In genomic region chr7:45709036-45709435, GRCm38 (mm10) we compare ENCODE assay signal across 8 mouse cellular contexts. TPM values are rescaled to one million over a fixed set of nuclear protein-coding genes. Genes with fewer than 3 reads are reported as not detected.
DNase-seq lines count a peak whose midpoint lies in the region; ATAC-seq lines count a peak whose summit lies in the region.

No protein-coding gene starts in this region.

- no peaks in the 10 kb centered on the region for H3K27me3 ChIP-seq in forebrain, embryonic 10.5 days (ENCODE audit: poor library complexity, severe bottlenecking)
- H3K27me3 ChIP-seq in forebrain, embryonic 16.5 days (replicated peaks; ENCODE audit: control insufficient read depth, insufficient read depth, low read length) = no peaks in the 10 kb centered on the region
- no peaks in the 10 kb centered on the region for H3K27me3 ChIP-seq in neural tube, embryonic 14.5 days (ENCODE audit: control insufficient read depth, insufficient read depth, low read length)

- H3K36me3 ChIP-seq in forebrain, embryonic 10.5 days (replicated peaks) = peaks cover 45% of the 10 kb centered on the region
- H3K36me3 ChIP-seq in forebrain, embryonic 16.5 days (ENCODE audit: control insufficient read depth, insufficient read depth) = peaks cover 29% of the 10 kb centered on the region
- peaks cover 31% of the 10 kb centered on the region for H3K36me3 ChIP-seq in neural tube, embryonic 14.5 days (ENCODE audit: control insufficient read depth, insufficient read depth, low read length)

- H3K9me3 ChIP-seq in forebrain, embryonic 10.5 days = no peaks in the 10 kb centered on the region
- H3K9me3 ChIP-seq in forebrain, embryonic 16.5 days (ENCODE audit: control insufficient read depth, low read length) = no peaks in the 10 kb centered on the region
- no peaks in the 10 kb centered on the region for H3K9me3 ChIP-seq in neural tube, embryonic 14.5 days (ENCODE audit: control insufficient read depth, low read length)

- no peak overlapping the region for H3K4me2 ChIP-seq in forebrain, embryonic 16.5 days (ENCODE audit: low read length)
- H3K4me2 ChIP-seq in neural tube, embryonic 14.5 days (ENCODE audit: low read depth, low read length) = peak overlapping the region; percentile 14; the same call in 1 of the 2 replicates

- peak; percentile 40 for DNase-seq in forebrain, embryonic 10.5 days (ENCODE audit: extremely low spot score, low spot score)
- peak; percentile 60 to 80 for DNase-seq in right cerebral cortex, postnatal 10 days (ENCODE audit: low spot score in 2 of 2)
- DNase-seq in right cerebral cortex, postnatal 14 days = no peak
- DNase-seq in induced T-regulatory cell, adult 2 months (ENCODE audit: low read depth) = peak; percentile 60
- no peak for DNase-seq in ovary, postnatal 36 days (ENCODE audit: low spot score)

- peaks cover 71% of the 10 kb centered on the region for H3K4me1 ChIP-seq in forebrain, embryonic 10.5 days
- peaks cover 48% of the 10 kb centered on the region for H3K4me1 ChIP-seq in forebrain, embryonic 16.5 days (replicated peaks; ENCODE audit: control insufficient read depth, insufficient read depth, low read length)
- H3K4me1 ChIP-seq in neural tube, embryonic 14.5 days (ENCODE audit: control insufficient read depth, insufficient read depth, low read length) = peaks cover 34% of the 10 kb centered on the region

- peak overlapping the region; percentile 82 for H3K4me3 ChIP-seq in forebrain, embryonic 10.5 days
- H3K4me3 ChIP-seq in forebrain, embryonic 16.5 days (replicated peaks; ENCODE audit: low read length) = no peak overlapping the region
- no peak overlapping the region for H3K4me3 ChIP-seq in neural tube, embryonic 14.5 days (ENCODE audit: low read depth, low read length)

- 60% methylated on average over 6 of the region's 6 CpGs for WGBS in forebrain, embryonic 10.5 days
- WGBS in forebrain, embryonic 16.5 days = 44% methylated on average over 6 of the region's 6 CpGs
- 35% methylated on average over 6 of the region's 6 CpGs for WGBS in neural tube, embryonic 14.5 days

- no peak overlapping the region for H3K27ac ChIP-seq in forebrain, embryonic 10.5 days
- H3K27ac ChIP-seq in forebrain, embryonic 16.5 days (ENCODE audit: low read length) = no peak overlapping the region
- H3K27ac ChIP-seq in neural tube, embryonic 14.5 days (ENCODE audit: low read depth, low read length) = no peak overlapping the region

- no peak for ATAC-seq in forebrain, embryonic 16.5 days
- no peak for ATAC-seq in neural tube, embryonic 14.5 days (ENCODE audit: low read depth)
- ATAC-seq in erythroblast, adult 5-6 weeks (replicated peaks; ENCODE audit: low FRiP score, poor library complexity, severe bottlenecking) = no peak

- H3K9ac ChIP-seq in forebrain, embryonic 16.5 days (replicated peaks; ENCODE audit: low read depth, low read length) = no peak overlapping the region
- H3K9ac ChIP-seq in neural tube, embryonic 14.5 days (replicated peaks; ENCODE audit: low read depth, low read length) = no peak overlapping the region

RNA-seq across cellular contexts. Expression of gene Dbp, which starts 4.1 kb away (rescaled TPM):
- polyA plus RNA-seq in forebrain, embryonic 10.5 days (2016; fragmentation: Nextera tagmentation; extraction: Ambion mirVana) = 2.6 and 2.7 TPM in 2 replicates
- polyA plus RNA-seq in forebrain, embryonic 16.5 days (2015; fragmentation: Nextera tagmentation; extraction: Ambion mirVana) = 4.1 and 4.3 TPM in 2 replicates
- 2.5 and 2.6 TPM in 2 replicates for polyA plus RNA-seq in neural tube, embryonic 14.5 days (2014; fragmentation: Nextera tagmentation; extraction: Ambion mirVana)
- 1.5 and 1.9 TPM in 2 replicates for total RNA-seq in erythroblast, adult 5-6 weeks (2015; ENCODE audit: low replicate concordance)
- 0.77 and 2.2 TPM in 2 replicates for total RNA-seq in erythroblast, adult 5-6 weeks (2017; ENCODE audit: low replicate concordance)

RNA-seq across cellular contexts. Expression of gene Rpl18, which starts 6.2 kb away (rescaled TPM):
- 1,181 and 1,186 TPM in 2 replicates for polyA plus RNA-seq in forebrain, embryonic 10.5 days (2016; fragmentation: Nextera tagmentation; extraction: Ambion mirVana)
- polyA plus RNA-seq in forebrain, embryonic 16.5 days (2015; fragmentation: Nextera tagmentation; extraction: Ambion mirVana) = 567 and 579 TPM in 2 replicates
- polyA plus RNA-seq in neural tube, embryonic 14.5 days (2014; fragmentation: Nextera tagmentation; extraction: Ambion mirVana) = 603 and 609 TPM in 2 replicates
- 423 and 424 TPM in 2 replicates for total RNA-seq in erythroblast, adult 5-6 weeks (2015; ENCODE audit: low replicate concordance)
- total RNA-seq in erythroblast, adult 5-6 weeks (2017; ENCODE audit: low replicate concordance) = 286 and 289 TPM in 2 replicates

RNA-seq across cellular contexts. Expression of gene Sphk2, which starts 8.8 kb away (rescaled TPM):
- 34.0 and 36.6 TPM in 2 replicates for polyA plus RNA-seq in forebrain, embryonic 10.5 days (2016; fragmentation: Nextera tagmentation; extraction: Ambion mirVana)
- 29.9 and 31.1 TPM in 2 replicates for polyA plus RNA-seq in forebrain, embryonic 16.5 days (2015; fragmentation: Nextera tagmentation; extraction: Ambion mirVana)
- 15.6 and 19.1 TPM in 2 replicates for polyA plus RNA-seq in neural tube, embryonic 14.5 days (2014; fragmentation: Nextera tagmentation; extraction: Ambion mirVana)
- 4.6 and 7.9 TPM in 2 replicates for total RNA-seq in erythroblast, adult 5-6 weeks (2015; ENCODE audit: low replicate concordance)
- total RNA-seq in erythroblast, adult 5-6 weeks (2017; ENCODE audit: low replicate concordance) = 2.1 and 2.6 TPM in 2 replicates

RNA-seq across cellular contexts. Expression of gene Car11, which starts 9.4 kb away (rescaled TPM):
- polyA plus RNA-seq in forebrain, embryonic 10.5 days (2016; fragmentation: Nextera tagmentation; extraction: Ambion mirVana) = 2.5 and 3.2 TPM in 2 replicates
- 40.1 and 64.4 TPM in 2 replicates for polyA plus RNA-seq in forebrain, embryonic 16.5 days (2015; fragmentation: Nextera tagmentation; extraction: Ambion mirVana)
- 31.9 and 32.8 TPM in 2 replicates for polyA plus RNA-seq in neural tube, embryonic 14.5 days (2014; fragmentation: Nextera tagmentation; extraction: Ambion mirVana)
- total RNA-seq in erythroblast, adult 5-6 weeks (2015; ENCODE audit: low replicate concordance) = not detected in 2 replicates
- not detected in 2 replicates for total RNA-seq in erythroblast, adult 5-6 weeks (2017; ENCODE audit: low replicate concordance)

RNA-seq across cellular contexts. Expression of gene Fam83e, which starts 12.0 kb away (rescaled TPM):
- polyA plus RNA-seq in forebrain, embryonic 10.5 days (2016; fragmentation: Nextera tagmentation; extraction: Ambion mirVana) = 2.6 and 3.3 TPM in 2 replicates
- polyA plus RNA-seq in forebrain, embryonic 16.5 days (2015; fragmentation: Nextera tagmentation; extraction: Ambion mirVana) = 0.60 and 1.1 TPM in 2 replicates
- 0.17 and 0.24 TPM in 2 replicates for polyA plus RNA-seq in neural tube, embryonic 14.5 days (2014; fragmentation: Nextera tagmentation; extraction: Ambion mirVana)
- total RNA-seq in erythroblast, adult 5-6 weeks (2015; ENCODE audit: low replicate concordance) = not detected in 2 replicates
- not detected in 2 replicates for total RNA-seq in erythroblast, adult 5-6 weeks (2017; ENCODE audit: low replicate concordance)

Comparison
In these comparisons a context has a peak if more than half of its experiments do, and no peak if none do; other contexts are left out.
1. DNase-seq: peak in forebrain, embryonic 10.5 days (single experiment), right cerebral cortex, postnatal 10 days (2 of 2) and induced T-regulatory cell, adult 2 months (single experiment); none in right cerebral cortex, postnatal 14 days (single experiment) and ovary, postnatal 36 days (single experiment).